Mouse (Mus musculus) heart, adult 2 months (tissue): Measurements from ENCODE around the gene Soat2.

ENCODE experiments used
- CTCF ChIP-seq: fragments of 200-600 bp; IDR thresholded peaks from 2 replicates; pipeline ENCODE4 v1.8.1; 2022; ENCODE audit warnings: antibody characterized with exemption, mild to moderate bottlenecking, moderate library complexity
- EP300 ChIP-seq: fragments of 200-500 bp; IDR thresholded peaks from 2 replicates; pipeline ENCODE4 v1.6.1; 2011; ENCODE audit warnings: low read depth, low read length, control low read depth; ENCODE audit not compliant: insufficient read depth
- POLR2A ChIP-seq: fragments of 200-500 bp; IDR thresholded peaks from 2 replicates; pipeline ENCODE4 v1.6.1; 2011; ENCODE audit warnings: mild to moderate bottlenecking, low read depth, low read length, control low read depth; ENCODE audit not compliant: insufficient read depth

DNA sequence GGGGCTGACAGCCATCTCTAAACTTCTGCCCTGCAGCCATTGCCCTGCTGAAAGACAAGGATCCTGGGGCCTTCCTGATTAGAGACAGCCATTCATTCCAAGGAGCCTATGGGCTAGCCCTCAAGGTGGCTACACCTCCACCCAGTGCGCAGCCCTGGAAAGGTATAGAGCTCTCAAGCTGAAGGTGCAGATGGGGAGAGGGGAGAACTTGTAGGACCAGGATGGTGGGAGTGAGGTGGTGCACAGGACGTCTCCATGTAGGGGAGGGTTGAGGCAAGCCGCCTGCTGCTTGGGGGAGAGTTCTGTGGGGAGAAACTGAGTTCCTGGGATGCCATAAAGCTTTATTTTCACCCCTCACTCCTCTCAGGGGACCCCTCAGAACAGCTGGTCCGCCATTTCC lies 36.7 kb upstream of the Soat2 start:
- TF ChIP-seq POLR2A = no peak
- no peak for TF ChIP-seq CTCF
- TF ChIP-seq EP300 = no peak
